Mouse (Mus musculus): Measurements from ENCODE around the gene Mzf1. TPM values are rescaled to one million over a fixed set of nuclear protein-coding genes. Genes with fewer than 3 reads are reported as not detected.

The Mzf1 gene
- polyA plus RNA-seq, 1 experiment from 2014 or later = 4.9 TPM

DNA sequence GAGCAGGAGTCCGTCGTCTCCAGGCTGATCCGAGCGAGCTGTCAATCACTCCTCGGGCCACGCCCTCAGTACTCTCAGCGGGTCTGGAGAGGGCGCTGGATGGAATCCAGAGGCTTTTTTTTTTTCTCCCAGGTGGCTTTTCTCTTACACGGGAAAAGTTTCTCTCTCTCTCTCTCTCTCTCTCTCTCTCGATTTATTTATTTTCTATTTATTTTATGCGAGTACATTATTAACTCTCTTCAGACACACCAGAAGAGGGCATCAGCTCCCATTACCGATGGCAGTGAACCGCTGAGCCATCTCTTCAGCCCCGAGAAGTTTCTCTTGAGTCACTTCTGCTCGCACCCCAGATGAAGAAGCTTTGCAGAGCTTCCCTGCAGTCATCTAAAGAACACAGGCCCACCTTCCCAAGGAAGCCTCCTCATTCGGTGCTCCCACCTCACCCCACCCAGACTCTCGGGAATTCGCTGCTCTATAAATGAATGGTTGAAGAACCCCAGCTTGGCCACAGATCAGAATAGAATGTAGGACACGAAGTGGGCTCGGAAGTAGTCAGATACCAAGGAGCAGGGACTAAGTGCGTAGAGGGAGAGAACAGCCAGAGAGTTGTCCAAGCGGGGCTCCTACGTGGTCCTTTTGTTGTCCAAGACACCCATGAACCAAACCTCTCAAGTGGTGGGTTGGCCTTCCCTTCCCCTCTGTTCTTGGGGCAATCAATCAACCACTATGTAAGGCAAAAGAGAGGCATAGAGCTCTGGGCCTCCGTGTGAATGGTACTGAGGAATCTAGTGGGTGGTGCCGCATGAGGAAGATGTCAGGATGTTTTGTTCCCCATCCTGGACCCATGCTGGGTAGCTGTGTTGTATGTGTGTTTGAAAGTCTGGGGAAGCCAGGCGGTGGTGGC is 44.3 kb downstream of the Mzf1 start, which contains the start of gene Zbtb45:
Gene Zbtb45, minus strand, starts transcription at position 30 of the 904 bp plus-strand sequence.
- Histone ChIP-seq H3K9ac (peak within 1 kb of the TSS; percentile 81), H3K36me3 (peaks cover 25% of the 10 kb centered on the region), H3K4me2 (replicated peaks) (peak within 1 kb of the TSS; percentile 76), H3K4me1 (peaks cover 28% of the 10 kb centered on the region), H3K27ac (peak within 1 kb of the TSS; percentile 69), H3K4me3 (peak within 1 kb of the TSS; percentile 51), H3K9me3 (no peaks in the 10 kb centered on the region), H3K27me3 (replicated peaks) (peaks cover 11% of the 10 kb centered on the region)
- 6% methylated on average over 26 of the region's 26 CpGs for WGBS
- ATAC-seq (ENCODE audit: low FRiP score, low read depth) = no peak

DNA sequence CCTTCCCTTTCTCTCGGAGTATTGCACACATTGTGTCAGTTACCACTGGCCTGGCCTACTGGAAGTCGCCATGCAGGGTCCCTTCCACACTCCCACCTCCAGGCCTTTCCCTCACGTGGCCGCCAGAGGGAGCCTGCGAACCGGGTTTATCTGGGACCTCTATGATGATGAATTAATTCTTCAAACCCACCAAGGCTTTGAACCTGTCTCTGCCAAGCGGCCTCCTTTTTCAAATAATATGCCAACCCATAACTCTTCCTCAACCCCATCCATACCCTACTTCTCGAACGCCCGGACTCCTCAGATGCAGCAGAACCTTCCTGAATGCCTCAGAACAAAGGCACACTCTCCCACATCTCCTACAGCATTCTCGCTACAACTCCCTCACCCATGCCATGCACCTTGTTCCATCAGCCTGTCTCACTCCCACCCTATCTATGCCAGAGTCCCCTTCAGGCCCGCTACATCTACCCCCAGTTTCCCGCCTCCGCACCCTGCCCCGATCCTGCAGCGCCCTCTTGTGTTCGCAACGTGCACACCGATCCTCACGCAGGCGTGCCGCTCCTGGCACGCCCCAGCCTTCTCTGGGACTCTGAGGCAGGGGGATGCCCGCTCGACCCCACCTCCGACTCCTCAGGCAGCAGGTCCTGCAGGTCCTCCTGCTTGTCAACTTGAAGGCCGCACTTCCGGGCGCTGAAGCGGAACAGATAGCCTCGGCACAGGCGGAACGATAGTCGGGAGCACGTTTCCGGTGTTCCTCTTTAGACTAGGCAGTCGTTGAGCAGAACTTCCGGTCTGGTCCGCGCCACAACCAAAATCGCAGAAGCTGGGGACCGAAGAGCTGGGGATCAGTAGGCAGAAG is 45.2 kb downstream of the Mzf1 start:
- H3K9ac ChIP-seq = peak overlapping the region; percentile 81
- H3K9me3 ChIP-seq = no peaks in the 10 kb centered on the region
- peaks cover 11% of the 10 kb centered on the region for H3K27me3 ChIP-seq (replicated peaks)
- peaks cover 32% of the 10 kb centered on the region for H3K36me3 ChIP-seq
- H3K4me3 ChIP-seq = peak overlapping the region; percentile 51
- ATAC-seq (ENCODE audit: low FRiP score, low read depth) = peak; percentile 90
- WGBS = under 1% methylated on average over 42 of the region's 42 CpGs
- peaks cover 28% of the 10 kb centered on the region for H3K4me1 ChIP-seq
- peak overlapping the region; percentile 69 for H3K27ac ChIP-seq
- peak overlapping the region; percentile 76 for H3K4me2 ChIP-seq (replicated peaks)

DNA sequence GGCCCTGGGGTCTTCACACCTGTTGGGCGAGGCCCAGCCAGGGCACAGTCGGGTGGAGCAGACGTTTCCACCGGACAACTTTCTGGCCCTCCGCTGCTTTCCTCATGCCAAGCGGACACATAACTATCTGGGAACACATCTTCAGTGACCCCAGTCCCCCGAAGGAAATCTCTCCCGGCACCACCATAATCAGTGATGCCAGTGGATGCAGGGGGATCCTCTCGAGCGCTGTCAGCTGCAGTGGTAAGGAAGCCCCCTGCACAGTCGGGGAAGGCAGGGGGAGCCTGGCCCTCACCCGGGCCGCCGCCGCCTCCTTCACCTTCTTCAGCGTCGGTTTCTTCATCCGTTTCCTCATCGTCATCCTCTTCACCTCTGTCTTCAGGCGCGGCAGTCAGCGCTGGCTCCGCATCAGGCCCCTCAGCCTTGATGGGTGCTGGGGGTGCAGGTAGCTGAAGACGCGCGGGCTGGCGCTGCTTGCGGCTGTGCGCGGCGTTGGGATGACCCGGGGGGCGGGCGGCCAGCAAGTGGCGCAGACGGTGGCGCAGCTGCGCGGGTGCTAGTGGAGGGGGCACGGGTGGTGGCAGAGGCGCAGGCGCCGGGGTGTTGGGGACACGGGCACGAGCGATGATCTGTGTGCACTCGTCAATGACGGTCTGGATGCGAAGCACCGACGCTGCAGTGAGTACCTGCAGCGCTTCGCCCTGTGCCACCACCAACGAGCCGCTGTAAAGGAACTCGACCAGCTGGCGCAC is 47.0 kb downstream of the Mzf1 start:
- H3K27me3 ChIP-seq (replicated peaks) = peaks cover 11% of the 10 kb centered on the region
- no peaks in the 10 kb centered on the region for H3K9me3 ChIP-seq
- peaks cover 32% of the 10 kb centered on the region for H3K36me3 ChIP-seq
- H3K27ac ChIP-seq = no peak overlapping the region
- H3K9ac ChIP-seq = peak overlapping the region; percentile 40
- ATAC-seq (ENCODE audit: low FRiP score, low read depth) = no peak
- peak overlapping the region; percentile 76 for H3K4me2 ChIP-seq (replicated peaks)
- 31% methylated on average over 57 of the region's 57 CpGs for WGBS
- peak overlapping the region; percentile 9 for H3K4me3 ChIP-seq
- H3K4me1 ChIP-seq = peaks cover 28% of the 10 kb centered on the region

DNA sequence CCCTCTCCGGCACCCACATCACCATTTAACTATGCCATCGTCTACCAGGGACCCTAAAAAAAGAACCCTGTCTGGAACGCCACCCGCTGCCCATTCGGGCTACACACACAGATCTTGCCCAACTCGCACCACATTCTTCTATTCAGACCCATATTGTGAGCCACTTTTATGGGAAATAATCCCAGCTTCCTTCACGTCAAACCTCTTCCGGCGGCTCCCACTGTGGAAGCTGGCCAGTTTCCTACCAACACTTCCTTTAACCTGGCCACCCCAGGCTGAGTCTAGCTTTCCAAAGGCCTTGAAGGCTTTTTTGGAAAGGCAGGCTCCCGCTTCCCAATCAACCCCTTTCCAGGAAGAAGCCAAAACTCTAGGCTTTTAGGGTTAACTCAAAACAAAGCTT is 48.0 kb downstream of the Mzf1 start:
- Histone ChIP-seq H3K27ac (no peak overlapping the region), H3K27me3 (replicated peaks) (peaks cover 11% of the 10 kb centered on the region), H3K4me1 (peaks cover 28% of the 10 kb centered on the region), H3K9ac (no peak overlapping the region), H3K4me3 (no peak overlapping the region), H3K9me3 (no peaks in the 10 kb centered on the region), H3K4me2 (replicated peaks) (no peak overlapping the region), H3K36me3 (peaks cover 32% of the 10 kb centered on the region)
- no peak for ATAC-seq (ENCODE audit: low FRiP score, low read depth)
- 82% methylated on average over 10 of the region's 10 CpGs for WGBS

DNA sequence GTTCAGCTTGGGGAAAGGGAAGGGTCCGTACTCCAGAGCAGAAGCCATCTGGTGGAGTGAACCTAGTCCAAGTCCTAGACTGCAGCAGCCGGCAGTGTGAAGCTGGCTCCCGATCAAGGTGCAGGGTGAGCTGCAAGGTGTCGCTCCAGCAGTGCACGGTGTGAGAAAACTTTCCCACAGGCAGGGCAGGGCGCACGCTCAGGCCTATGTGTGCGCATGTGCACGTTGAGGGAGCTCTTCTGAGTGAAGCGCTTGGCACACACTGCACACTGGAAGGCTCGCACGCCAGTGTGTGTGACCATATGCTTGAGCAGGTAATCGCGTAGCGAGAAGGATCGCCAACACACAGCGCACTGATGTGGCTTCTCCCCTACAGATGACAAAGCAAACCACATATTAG is 48.6 kb downstream of the Mzf1 start:
- ATAC-seq (ENCODE audit: low FRiP score, low read depth) = no peak
- peaks cover 28% of the 10 kb centered on the region for H3K4me1 ChIP-seq
- H3K27ac ChIP-seq = no peak overlapping the region
- no peak overlapping the region for H3K4me2 ChIP-seq (replicated peaks)
- peaks cover 11% of the 10 kb centered on the region for H3K27me3 ChIP-seq (replicated peaks)
- H3K9me3 ChIP-seq = no peaks in the 10 kb centered on the region
- H3K4me3 ChIP-seq = no peak overlapping the region
- H3K9ac ChIP-seq = no peak overlapping the region
- peaks cover 32% of the 10 kb centered on the region for H3K36me3 ChIP-seq
- WGBS = 90% methylated on average over 17 of the region's 17 CpGs

DNA sequence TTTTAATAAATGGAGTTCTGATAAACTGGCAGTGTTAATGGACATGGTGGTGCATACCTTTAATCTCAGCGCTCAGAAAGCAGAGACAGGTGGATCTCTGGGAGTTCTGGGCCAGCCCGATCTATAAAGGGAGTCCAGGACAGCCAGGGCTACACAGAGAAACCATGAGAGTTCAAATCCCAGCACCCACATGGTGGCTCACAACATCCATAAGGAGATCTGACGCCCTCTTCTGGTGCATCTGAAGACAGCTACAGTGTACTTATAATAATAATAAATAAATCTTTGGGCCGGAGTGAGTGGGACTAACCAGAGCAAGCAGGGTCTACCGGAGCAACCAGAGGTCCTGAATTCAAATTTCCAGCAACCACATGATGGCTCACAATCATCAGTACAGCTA is 51.2 kb downstream of the Mzf1 start:
- peaks cover 32% of the 10 kb centered on the region for H3K36me3 ChIP-seq
- 83% methylated on average over 5 of the region's 5 CpGs for WGBS

DNA sequence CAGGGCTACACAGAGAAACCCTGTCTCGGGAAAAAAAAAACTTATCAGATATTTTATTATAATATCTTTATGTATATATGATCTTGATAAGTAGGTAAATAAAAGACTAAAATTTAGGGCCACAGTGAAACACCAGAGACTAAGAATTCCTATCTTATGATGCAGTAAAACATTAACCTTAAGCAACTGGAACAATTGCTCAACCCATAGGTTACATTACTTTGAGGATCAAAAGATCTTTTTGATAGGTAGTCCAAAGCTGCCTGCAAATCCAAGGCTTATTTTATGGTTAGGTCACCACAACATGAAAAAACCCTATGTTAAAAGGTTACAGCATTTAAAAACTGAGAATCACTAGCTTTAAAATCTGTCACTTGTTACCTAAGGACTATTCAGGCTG is 53.0 kb downstream of the Mzf1 start:
- Histone ChIP-seq H3K4me3 (no peak overlapping the region), H3K4me2 (replicated peaks) (no peak overlapping the region)
- 78% methylated on average over 1 of the region's 1 CpGs for WGBS

More for the DNA sequence above, 51.2 kb downstream of the Mzf1 start:
- Histone ChIP-seq H3K9ac (no peak overlapping the region), H3K4me1 (peaks cover 14% of the 10 kb centered on the region; the same call in 1 of the 2 replicates), H3K27me3 (replicated peaks) (peaks cover 11% of the 10 kb centered on the region), H3K9me3 (no peaks in the 10 kb centered on the region), H3K27ac (no peak overlapping the region), H3K4me2 (replicated peaks) (no peak overlapping the region), H3K4me3 (no peak overlapping the region)
- no peak for ATAC-seq (ENCODE audit: low FRiP score, low read depth)

DNA sequence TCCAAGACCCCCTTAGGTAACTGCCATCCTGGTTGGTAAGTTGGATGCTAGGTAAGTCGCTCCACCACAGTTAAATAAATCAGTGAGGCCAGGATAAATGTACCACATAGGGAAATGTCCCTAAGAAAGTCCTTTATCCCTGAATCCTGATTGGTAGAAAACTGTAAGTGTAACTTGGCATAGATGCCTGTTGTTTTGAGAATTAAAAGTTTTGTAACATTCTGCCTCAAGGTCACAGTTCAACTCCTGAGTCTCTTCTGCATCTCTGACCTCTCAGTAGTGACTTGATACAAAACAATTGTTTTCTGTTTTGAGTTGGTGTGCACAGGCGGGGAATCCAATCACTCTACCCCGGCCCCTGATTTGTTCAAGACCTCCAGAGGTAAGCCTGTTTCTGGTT is 55.7 kb downstream of the Mzf1 start, which contains the start of gene Trim28:
Gene Trim28, plus strand, starts transcription at position 264 of the 400 bp plus-strand sequence.
- no peak within 1 kb of the TSS for H3K9ac ChIP-seq
- no peaks in the 10 kb centered on the region for H3K27me3 ChIP-seq (replicated peaks)
- no peak within 1 kb of the TSS for H3K4me3 ChIP-seq
- H3K27ac ChIP-seq = no peak within 1 kb of the TSS
- H3K4me2 ChIP-seq (replicated peaks) = no peak within 1 kb of the TSS
- no peaks in the 10 kb centered on the region for H3K36me3 ChIP-seq
- H3K9me3 ChIP-seq = no peaks in the 10 kb centered on the region
- no peaks in the 10 kb centered on the region for H3K4me1 ChIP-seq
- ATAC-seq (ENCODE audit: low FRiP score, low read depth) = no peak
- 84% methylated on average over 3 of the region's 3 CpGs for WGBS

More for the DNA sequence above, 53.0 kb downstream of the Mzf1 start:
- no peaks in the 10 kb centered on the region for H3K9me3 ChIP-seq
- H3K27me3 ChIP-seq (replicated peaks) = no peaks in the 10 kb centered on the region
- no peak overlapping the region for H3K9ac ChIP-seq
- H3K4me1 ChIP-seq = no peaks in the 10 kb centered on the region
- H3K36me3 ChIP-seq = peaks cover 18% of the 10 kb centered on the region
- ATAC-seq (ENCODE audit: low FRiP score, low read depth) = no peak
- H3K27ac ChIP-seq = no peak overlapping the region

DNA sequence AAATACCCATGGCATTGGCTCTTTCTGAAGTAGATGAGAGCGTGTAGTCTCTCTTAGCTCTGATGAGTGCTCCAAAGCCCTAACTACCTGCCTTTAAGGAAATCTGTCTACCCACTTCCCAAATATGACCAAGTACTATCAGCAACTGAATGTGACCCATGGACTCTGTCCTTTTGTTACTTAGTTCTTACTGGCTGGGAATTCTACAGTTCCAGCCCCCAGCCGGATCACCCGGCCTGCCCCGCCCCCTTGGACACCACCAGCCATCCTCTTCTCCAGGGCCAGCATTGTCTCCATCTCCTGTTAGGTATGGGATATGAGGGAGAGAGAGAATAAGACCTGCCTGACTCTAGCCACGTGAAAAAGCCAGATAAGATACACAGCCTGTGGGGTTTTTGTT is 56.5 kb downstream of the Mzf1 start, which contains the start of gene Slc27a5:
Gene Slc27a5, minus strand, starts transcription at position 140 of the 400 bp plus-strand sequence.
- Histone ChIP-seq H3K4me3 (no peak within 1 kb of the TSS), H3K9ac (no peak within 1 kb of the TSS), H3K4me1 (no peaks in the 10 kb centered on the region), H3K9me3 (no peaks in the 10 kb centered on the region), H3K36me3 (no peaks in the 10 kb centered on the region), H3K27me3 (replicated peaks) (no peaks in the 10 kb centered on the region), H3K27ac (no peak within 1 kb of the TSS), H3K4me2 (replicated peaks) (no peak within 1 kb of the TSS)
- 79% methylated on average over 5 of the region's 5 CpGs for WGBS
- ATAC-seq (ENCODE audit: low FRiP score, low read depth) = no peak

DNA sequence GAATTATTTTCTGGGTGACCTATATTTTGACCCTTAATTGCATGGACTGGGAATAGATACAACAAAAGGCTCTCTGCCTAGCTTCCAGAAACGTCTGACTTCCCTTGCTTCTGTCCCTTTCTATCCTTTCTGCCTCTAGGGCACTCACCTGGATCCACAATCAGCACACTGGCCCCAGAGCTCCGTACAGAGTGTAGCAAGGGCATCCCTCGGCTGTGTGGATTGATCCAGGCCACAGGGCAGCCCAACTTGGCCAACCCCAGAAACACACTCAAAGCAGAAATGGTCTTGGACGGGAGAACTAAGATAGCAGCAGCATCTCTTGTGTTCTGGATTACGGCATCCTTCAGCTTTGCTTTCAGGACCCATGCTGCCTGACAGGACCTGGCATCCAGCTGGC is 57.3 kb downstream of the Mzf1 start:
- no peaks in the 10 kb centered on the region for H3K27me3 ChIP-seq (replicated peaks)
- H3K9me3 ChIP-seq = no peaks in the 10 kb centered on the region
- 68% methylated on average over 5 of the region's 5 CpGs for WGBS
- no peak for ATAC-seq (ENCODE audit: low FRiP score, low read depth)
- H3K9ac ChIP-seq = no peak overlapping the region
- H3K4me1 ChIP-seq = no peaks in the 10 kb centered on the region
- H3K4me3 ChIP-seq = no peak overlapping the region
- no peaks in the 10 kb centered on the region for H3K36me3 ChIP-seq
- no peak overlapping the region for H3K27ac ChIP-seq
- H3K4me2 ChIP-seq (replicated peaks) = no peak overlapping the region

DNA sequence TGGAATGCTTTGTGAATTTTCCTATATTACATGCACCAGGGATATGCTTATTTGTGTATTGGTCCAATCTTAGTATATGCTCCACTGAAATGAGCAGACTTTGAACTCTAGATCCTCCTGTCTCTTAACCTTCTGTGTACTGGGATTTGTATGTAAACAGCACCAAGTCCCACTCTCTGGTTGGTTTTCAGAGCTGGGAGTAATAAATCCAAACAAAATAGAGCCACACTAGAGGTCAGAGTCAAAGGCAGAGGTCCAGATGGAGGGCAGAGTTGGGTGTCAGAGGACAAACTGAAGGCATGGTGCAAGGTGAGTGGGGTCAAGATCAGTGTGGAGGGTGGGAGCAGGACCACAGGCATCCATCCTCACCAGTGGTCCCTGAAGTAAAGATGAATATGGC is 58.7 kb downstream of the Mzf1 start:
- Histone ChIP-seq H3K27me3 (replicated peaks) (no peaks in the 10 kb centered on the region), H3K9me3 (no peaks in the 10 kb centered on the region), H3K4me2 (replicated peaks) (no peak overlapping the region), H3K4me3 (no peak overlapping the region), H3K4me1 (no peaks in the 10 kb centered on the region), H3K36me3 (no peaks in the 10 kb centered on the region), H3K9ac (no peak overlapping the region), H3K27ac (no peak overlapping the region)
- no peak for ATAC-seq (ENCODE audit: low FRiP score, low read depth)

All from neural tube, embryonic 12.5 days (tissue).